Mouse (Mus musculus): ENCODE data around the gene Cx3cr1. TPM values are rescaled to one million over a fixed set of nuclear protein-coding genes. Genes with fewer than 3 reads are reported as not detected.
A peak's percentile ranks its signal among the peaks of the same experiment; 100 is the strongest.

The Cx3cr1 gene
- polyA plus RNA-seq, 1 experiment = 7.5 TPM

- H3K4me1 ChIP-seq (replicated peaks; ENCODE audit: control insufficient read depth, insufficient read depth, low read length) = peaks cover 27% of the 10 kb centered on the region
- TF ChIP-seq POLR2A (IDR thresholded peaks at IDR 0.05; ENCODE audit: control insufficient read depth, extremely low read depth, insufficient read depth, low read length, poor library complexity) (no peak), CTCF (IDR thresholded peaks at IDR 0.05; ENCODE audit: borderline replicate concordance, control insufficient read depth, extremely low read depth, insufficient read depth, low read length, poor library complexity) (peak; percentile 69; the same call in 1 of the 2 replicates)
- peak; percentile 41 for DNase-seq
- H3K4me3 ChIP-seq (ENCODE audit: control insufficient read depth, insufficient read depth, low read length) = no peak overlapping the region
- 97% methylated on average over 27 of the region's 27 CpGs for WGBS
- no peaks in the 10 kb centered on the region for H3K27me3 ChIP-seq (ENCODE audit: control insufficient read depth, insufficient read depth, low read length)
- H3K36me3 ChIP-seq (ENCODE audit: control insufficient read depth, insufficient read depth, low read length) = peaks cover 46% of the 10 kb centered on the region
- no peak overlapping the region for H3K27ac ChIP-seq (ENCODE audit: control insufficient read depth, insufficient read depth, low read length)
Measured at GRCm38 (mm10) chr9:119973869-119974520, 95.7 kb downstream of the Cx3cr1 start.

GRCm38 (mm10) chr9:119973281-119973680 lies 96.4 kb downstream of the Cx3cr1 start:
- DNase-seq = no peak
- no peak overlapping the region for H3K4me3 ChIP-seq (ENCODE audit: control insufficient read depth, insufficient read depth, low read length)
- WGBS = 97% methylated on average over 23 of the region's 23 CpGs
- H3K27me3 ChIP-seq (ENCODE audit: control insufficient read depth, insufficient read depth, low read length) = no peaks in the 10 kb centered on the region
- H3K36me3 ChIP-seq (ENCODE audit: control insufficient read depth, insufficient read depth, low read length) = peaks cover 46% of the 10 kb centered on the region
- no peak overlapping the region for H3K27ac ChIP-seq (ENCODE audit: control insufficient read depth, insufficient read depth, low read length)
- peaks cover 20% of the 10 kb centered on the region for H3K4me1 ChIP-seq (replicated peaks; ENCODE audit: control insufficient read depth, insufficient read depth, low read length)
- TF ChIP-seq POLR2A (IDR thresholded peaks at IDR 0.05; ENCODE audit: control insufficient read depth, extremely low read depth, insufficient read depth, low read length, poor library complexity) (no peak), CTCF (IDR thresholded peaks at IDR 0.05; ENCODE audit: borderline replicate concordance, control insufficient read depth, extremely low read depth, insufficient read depth, low read length, poor library complexity) (no peak)

GRCm38 (mm10) chr9:119972582-119972981 lies 97.1 kb downstream of the Cx3cr1 start:
- TF ChIP-seq POLR2A (IDR thresholded peaks at IDR 0.05; ENCODE audit: control insufficient read depth, extremely low read depth, insufficient read depth, low read length, poor library complexity) (no peak), CTCF (IDR thresholded peaks at IDR 0.05; ENCODE audit: borderline replicate concordance, control insufficient read depth, extremely low read depth, insufficient read depth, low read length, poor library complexity) (no peak)
- Histone ChIP-seq H3K4me3 (ENCODE audit: control insufficient read depth, insufficient read depth, low read length) (no peak overlapping the region), H3K27me3 (ENCODE audit: control insufficient read depth, insufficient read depth, low read length) (no peaks in the 10 kb centered on the region), H3K27ac (ENCODE audit: control insufficient read depth, insufficient read depth, low read length) (no peak overlapping the region), H3K4me1 (replicated peaks; ENCODE audit: control insufficient read depth, insufficient read depth, low read length) (peaks cover 18% of the 10 kb centered on the region), H3K36me3 (ENCODE audit: control insufficient read depth, insufficient read depth, low read length) (peaks cover 46% of the 10 kb centered on the region)
- 95% methylated on average over 12 of the region's 12 CpGs for WGBS
- DNase-seq = no peak

- peaks cover 14% of the 10 kb centered on the region for H3K4me1 ChIP-seq (replicated peaks; ENCODE audit: control insufficient read depth, insufficient read depth, low read length)
- TF ChIP-seq CTCF (IDR thresholded peaks at IDR 0.05; ENCODE audit: borderline replicate concordance, control insufficient read depth, extremely low read depth, insufficient read depth, low read length, poor library complexity) = no peak
- TF ChIP-seq POLR2A (IDR thresholded peaks at IDR 0.05; ENCODE audit: control insufficient read depth, extremely low read depth, insufficient read depth, low read length, poor library complexity) = no peak
- peaks cover 46% of the 10 kb centered on the region for H3K36me3 ChIP-seq (ENCODE audit: control insufficient read depth, insufficient read depth, low read length)
- no peak overlapping the region for H3K27ac ChIP-seq (ENCODE audit: control insufficient read depth, insufficient read depth, low read length)
- DNase-seq = no peak
- 97% methylated on average over 10 of the region's 10 CpGs for WGBS
- H3K27me3 ChIP-seq (ENCODE audit: control insufficient read depth, insufficient read depth, low read length) = no peaks in the 10 kb centered on the region
- H3K4me3 ChIP-seq (ENCODE audit: control insufficient read depth, insufficient read depth, low read length) = no peak overlapping the region
Measured at GRCm38 (mm10) chr9:119972166-119972565, 97.5 kb downstream of the Cx3cr1 start.

GRCm38 (mm10) chr9:119970763-119971656 lies 98.7 kb downstream of the Cx3cr1 start:
- peaks cover 41% of the 10 kb centered on the region for H3K36me3 ChIP-seq (ENCODE audit: control insufficient read depth, insufficient read depth, low read length)
- 95% methylated on average over 7 of the region's 7 CpGs for WGBS
- no peaks in the 10 kb centered on the region for H3K27me3 ChIP-seq (ENCODE audit: control insufficient read depth, insufficient read depth, low read length)
- 0 out of 2 replicates have a peak, but pooled peaks cover 6% of the 10 kb centered on the region for H3K4me1 ChIP-seq (replicated peaks; ENCODE audit: control insufficient read depth, insufficient read depth, low read length)
- no peak for DNase-seq
- no peak for TF ChIP-seq POLR2A (IDR thresholded peaks at IDR 0.05; ENCODE audit: control insufficient read depth, extremely low read depth, insufficient read depth, low read length, poor library complexity)
- no peak for TF ChIP-seq CTCF (IDR thresholded peaks at IDR 0.05; ENCODE audit: borderline replicate concordance, control insufficient read depth, extremely low read depth, insufficient read depth, low read length, poor library complexity)
- H3K4me3 ChIP-seq (ENCODE audit: control insufficient read depth, insufficient read depth, low read length) = no peak overlapping the region
- H3K27ac ChIP-seq (ENCODE audit: control insufficient read depth, insufficient read depth, low read length) = no peak overlapping the region

- Histone ChIP-seq H3K4me1 (replicated peaks; ENCODE audit: control insufficient read depth, insufficient read depth, low read length) (0 out of 2 replicates have a peak, but pooled peaks cover 6% of the 10 kb centered on the region), H3K27ac (ENCODE audit: control insufficient read depth, insufficient read depth, low read length) (no peak overlapping the region), H3K27me3 (ENCODE audit: control insufficient read depth, insufficient read depth, low read length) (no peaks in the 10 kb centered on the region), H3K36me3 (ENCODE audit: control insufficient read depth, insufficient read depth, low read length) (peaks cover 38% of the 10 kb centered on the region), H3K4me3 (ENCODE audit: control insufficient read depth, insufficient read depth, low read length) (no peak overlapping the region)
- peak; percentile 47 for DNase-seq
- WGBS = 68% methylated on average over 6 of the region's 6 CpGs
- TF ChIP-seq CTCF (IDR thresholded peaks at IDR 0.05; ENCODE audit: borderline replicate concordance, control insufficient read depth, extremely low read depth, insufficient read depth, low read length, poor library complexity) (peak; percentile 58; the same call in 1 of the 2 replicates), POLR2A (IDR thresholded peaks at IDR 0.05; ENCODE audit: control insufficient read depth, extremely low read depth, insufficient read depth, low read length, poor library complexity) (no peak)
Measured at GRCm38 (mm10) chr9:119970221-119970620, 99.5 kb downstream of the Cx3cr1 start.
